8 mouse cellular contexts compared by ENCODE assay signal in the genomic region with DNA sequence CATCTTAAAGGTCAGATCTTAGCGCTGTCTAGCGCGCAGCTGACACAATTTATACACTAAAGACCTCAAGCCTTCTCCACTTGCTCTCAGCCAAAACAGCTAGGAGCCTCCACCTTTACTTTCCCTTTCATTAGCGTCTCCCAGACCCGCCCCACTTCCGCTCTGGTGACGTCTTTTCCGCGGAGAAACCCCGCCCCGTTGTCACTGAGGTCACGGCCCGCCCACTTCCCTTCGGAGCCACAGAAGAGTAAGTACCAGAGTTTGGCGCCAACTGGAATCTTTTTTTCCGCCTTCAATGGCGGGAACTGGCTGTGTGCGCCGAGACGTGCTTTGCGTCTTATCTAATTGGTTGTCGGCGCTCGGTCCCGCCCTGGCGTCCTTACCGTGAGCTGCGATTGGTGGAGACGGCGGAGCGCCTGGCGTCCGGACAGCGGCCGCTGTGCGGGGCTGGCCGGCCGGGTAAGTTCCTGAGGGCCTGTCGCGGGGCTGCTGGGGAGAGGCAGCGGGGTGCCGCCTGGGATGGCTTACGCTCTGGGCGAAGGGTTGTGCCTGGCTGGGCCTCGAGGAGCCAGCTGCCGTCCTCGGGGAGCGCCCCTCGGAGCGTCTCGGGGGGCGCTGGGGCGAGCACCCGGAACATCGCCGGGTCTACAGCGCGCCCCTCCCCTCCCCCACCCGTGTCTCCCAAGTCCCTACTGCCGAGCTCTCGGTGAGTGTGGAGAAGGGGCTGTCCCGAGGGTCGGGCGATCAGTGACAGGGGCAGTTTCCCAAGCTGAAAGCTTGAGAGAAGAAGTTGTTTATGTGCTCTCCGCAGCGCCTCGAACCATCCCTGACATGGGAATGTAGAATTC. TPM values are rescaled to one million over a fixed set of nuclear protein-coding genes. Genes with fewer than 3 reads are reported as not detected.
DNase-seq lines count a peak whose midpoint lies in the region; ATAC-seq and TF ChIP-seq lines count a peak whose summit lies in the region.

Gene Casp8ap2 (plus strand): TSS at position 418 of the 848 bp plus-strand sequence.

- peak; percentile 64 for TF ChIP-seq POLR2A in testis, adult 2 months (IDR thresholded peaks at IDR 0.05; ENCODE audit: control insufficient read depth, low read depth, low read length)

- H3K4me2 ChIP-seq in forebrain, embryonic 12.5 days, result peak within 1 kb of the TSS; percentile 75
- H3K4me2 ChIP-seq in heart, postnatal 0 days (ENCODE audit: low read depth, low read length), result peak within 1 kb of the TSS; percentile 75
- peak within 1 kb of the TSS; percentile 86 for H3K4me2 ChIP-seq in liver, embryonic 16.5 days (ENCODE audit: low read depth, low read length)
- peak within 1 kb of the TSS; percentile 84 for H3K4me2 ChIP-seq in neural tube, embryonic 13.5 days

- peak within 1 kb of the TSS; percentile 87 for H3K9ac ChIP-seq in forebrain, embryonic 12.5 days
- H3K9ac ChIP-seq in heart, postnatal 0 days (replicated peaks; ENCODE audit: low read depth, low read length), result peak within 1 kb of the TSS; percentile 93
- peak within 1 kb of the TSS; percentile 91 for H3K9ac ChIP-seq in liver, embryonic 16.5 days (ENCODE audit: low read depth, low read length)
- peak within 1 kb of the TSS; percentile 87 for H3K9ac ChIP-seq in neural tube, embryonic 13.5 days

- no peak for TF ChIP-seq EP300 in heart, postnatal 0 days (IDR thresholded peaks at IDR 0.05; ENCODE audit: low read depth)

- no peak for TF ChIP-seq CTCF in E14TG2a.4 (conservative IDR thresholded peaks at IDR 0.05; ENCODE audit: low read length)
- no peak for TF ChIP-seq CTCF in heart, postnatal 0 days (IDR thresholded peaks at IDR 0.05; ENCODE audit: low read depth)
- TF ChIP-seq CTCF in testis, adult 2 months (IDR thresholded peaks at IDR 0.05; ENCODE audit: control insufficient read depth, insufficient read depth, insufficient replicate concordance, low read depth, low read length), result no peak

- peak within 1 kb of the TSS; percentile 84 for H3K27ac ChIP-seq in forebrain, embryonic 12.5 days
- H3K27ac ChIP-seq in heart, postnatal 0 days (ENCODE audit: low read depth), result peak within 1 kb of the TSS; percentile 92
- peak within 1 kb of the TSS; percentile 85 for H3K27ac ChIP-seq in liver, embryonic 16.5 days (ENCODE audit: low read length)
- H3K27ac ChIP-seq in neural tube, embryonic 13.5 days (replicated peaks), result peak within 1 kb of the TSS; percentile 88
- H3K27ac ChIP-seq in testis, adult 2 months (ENCODE audit: control insufficient read depth, insufficient read depth, low read depth, low read length), result peak within 1 kb of the TSS; percentile 94

- ATAC-seq in forebrain, embryonic 12.5 days (ENCODE audit: low FRiP score), result peak; percentile 99
- peak; percentile 98 for ATAC-seq in heart, postnatal 0 days (ENCODE audit: insufficient read depth, low read depth)
- peak; percentile 96 for ATAC-seq in liver, embryonic 16.5 days (ENCODE audit: low read depth)
- ATAC-seq in neural tube, embryonic 13.5 days (ENCODE audit: low read depth), result peak; percentile 100

- peaks cover 30% of the 10 kb centered on the region for H3K4me1 ChIP-seq in E14TG2a.4 (replicated peaks; ENCODE audit: low read depth, low read length)
- H3K4me1 ChIP-seq in forebrain, embryonic 12.5 days, result peaks cover 19% of the 10 kb centered on the region
- 0 out of 2 replicates have a peak, but pooled peaks cover 12% of the 10 kb centered on the region for H3K4me1 ChIP-seq in heart, postnatal 0 days (ENCODE audit: control insufficient read depth, insufficient read depth)
- peaks cover 14% of the 10 kb centered on the region for H3K4me1 ChIP-seq in liver, embryonic 16.5 days (ENCODE audit: control insufficient read depth, low read depth, low read length)
- peaks cover 20% of the 10 kb centered on the region for H3K4me1 ChIP-seq in neural tube, embryonic 13.5 days (replicated peaks)
- peaks cover 2% of the 10 kb centered on the region for H3K4me1 ChIP-seq in testis, adult 2 months (ENCODE audit: control insufficient read depth, insufficient read depth, low read length)

- H3K4me3 ChIP-seq in E14TG2a.4 (replicated peaks; ENCODE audit: low read length), result peak within 1 kb of the TSS; percentile 97
- H3K4me3 ChIP-seq in forebrain, embryonic 12.5 days (replicated peaks), result peak within 1 kb of the TSS; percentile 90
- peak within 1 kb of the TSS; percentile 97 for H3K4me3 ChIP-seq in heart, postnatal 0 days (ENCODE audit: low read depth, low read length)
- H3K4me3 ChIP-seq in liver, embryonic 16.5 days (ENCODE audit: low read depth, low read length), result peak within 1 kb of the TSS; percentile 89
- peak within 1 kb of the TSS; percentile 91 for H3K4me3 ChIP-seq in neural tube, embryonic 13.5 days
- peak within 1 kb of the TSS; percentile 96 for H3K4me3 ChIP-seq in testis, adult 2 months (ENCODE audit: control insufficient read depth, low read depth, low read length)

- H3K9me3 ChIP-seq in E14TG2a.4 (ENCODE audit: low read length), result no peaks in the 10 kb centered on the region
- H3K9me3 ChIP-seq in forebrain, embryonic 12.5 days, result no peaks in the 10 kb centered on the region
- no peaks in the 10 kb centered on the region for H3K9me3 ChIP-seq in heart, postnatal 0 days (replicated peaks; ENCODE audit: control insufficient read depth, low read length)
- H3K9me3 ChIP-seq in liver, embryonic 16.5 days (replicated peaks; ENCODE audit: control insufficient read depth, low read length), result no peaks in the 10 kb centered on the region
- no peaks in the 10 kb centered on the region for H3K9me3 ChIP-seq in neural tube, embryonic 13.5 days

- DNase-seq in c-Kit-positive CD71-positive TER-119-positive erythroid progenitor cells, embryonic 14.5 days (ENCODE audit: low spot score), result peak; percentile 99
- DNase-seq in heart, postnatal 0 days (ENCODE audit: low spot score), result peak; percentile 99
- DNase-seq in kidney, postnatal 4 days, result peak; percentile 98 to 99

- WGBS in forebrain, embryonic 12.5 days, result under 1% methylated on average over 67 of the region's 67 CpGs
- WGBS in heart, postnatal 0 days, result 1% methylated on average over 63 of the region's 67 CpGs
- under 1% methylated on average over 67 of the region's 67 CpGs for WGBS in liver, embryonic 16.5 days (ENCODE audit: insufficient replicate concordance)
- under 1% methylated on average over 67 of the region's 67 CpGs for WGBS in neural tube, embryonic 13.5 days

- H3K36me3 ChIP-seq in E14TG2a.4 (ENCODE audit: insufficient read depth, low read length), result peaks cover 24% of the 10 kb centered on the region
- no peaks in the 10 kb centered on the region for H3K36me3 ChIP-seq in forebrain, embryonic 12.5 days (replicated peaks)
- no peaks in the 10 kb centered on the region for H3K36me3 ChIP-seq in heart, postnatal 0 days (replicated peaks; ENCODE audit: control insufficient read depth, insufficient read depth, low read length)
- no peaks in the 10 kb centered on the region for H3K36me3 ChIP-seq in liver, embryonic 16.5 days (ENCODE audit: control insufficient read depth, insufficient read depth)
- H3K36me3 ChIP-seq in neural tube, embryonic 13.5 days, result no peaks in the 10 kb centered on the region
- H3K36me3 ChIP-seq in testis, adult 2 months (ENCODE audit: control insufficient read depth, insufficient read depth, low read length), result no peaks in the 10 kb centered on the region

- no peaks in the 10 kb centered on the region for H3K27me3 ChIP-seq in E14TG2a.4 (ENCODE audit: insufficient read depth, low read length)
- no peaks in the 10 kb centered on the region for H3K27me3 ChIP-seq in forebrain, embryonic 12.5 days
- no peaks in the 10 kb centered on the region for H3K27me3 ChIP-seq in heart, postnatal 0 days (ENCODE audit: control insufficient read depth, insufficient read depth, low read length)
- no peaks in the 10 kb centered on the region for H3K27me3 ChIP-seq in liver, embryonic 16.5 days (ENCODE audit: control insufficient read depth, insufficient read depth, low read depth, low read length)
- H3K27me3 ChIP-seq in neural tube, embryonic 13.5 days, result no peaks in the 10 kb centered on the region
- H3K27me3 ChIP-seq in testis, adult 2 months (ENCODE audit: control insufficient read depth, insufficient read depth, low read length), result no peaks in the 10 kb centered on the region

RNA-seq across cellular contexts. Expression of gene Casp8ap2, which starts in this region (rescaled TPM):
- polyA plus RNA-seq in forebrain, embryonic 12.5 days (2016; fragmentation: Nextera tagmentation; extraction: Ambion mirVana), result 73.3 and 76.3 TPM in 2 replicates
- 3.0 and 3.4 TPM in 2 replicates for total RNA-seq in heart, postnatal 0 days (2014; rRNA removed; ENCODE audit: low replicate concordance)
- polyA plus RNA-seq in heart, postnatal 0 days (2015; fragmentation: Nextera tagmentation; extraction: Ambion mirVana), result 16.4 and 17.0 TPM in 2 replicates
- polyA plus RNA-seq in liver, embryonic 16.5 days (2015; fragmentation: Nextera tagmentation; extraction: Ambion mirVana), result 20.8 and 23.7 TPM in 2 replicates
- 39.7 and 58.5 TPM in 2 replicates for polyA plus RNA-seq in neural tube, embryonic 13.5 days (2015; fragmentation: Nextera tagmentation; extraction: Ambion mirVana)
- 3.8 and 4.7 TPM in 2 replicates for polyA plus RNA-seq in testis, adult 2 months (2012; rRNA removed)

Comparison
In these comparisons a context has a peak if more than half of its experiments do, and no peak if none do; other contexts are left out.
1. Peak in every context shown above with its lines: DNase-seq, ATAC-seq, H3K4me3 ChIP-seq and H3K27ac ChIP-seq.